Mouse (Mus musculus): Measurements from ENCODE around the gene Mlxip. TPM values are rescaled to one million over a fixed set of nuclear protein-coding genes. Genes with fewer than 3 reads are reported as not detected.

The Mlxip gene
- polyA plus RNA-seq, 1 experiment from 2014 or later = 17.8 TPM

GRCm38 (mm10) chr5:123398856-123399498, 4.4 kb downstream of the Mlxip start:
- Histone ChIP-seq H3K4me2 (replicated peaks; ENCODE audit: low read depth) (peak overlapping the region; percentile 84), H3K27ac (ENCODE audit: low read depth, low read length) (no peak overlapping the region), H3K36me3 (ENCODE audit: control insufficient read depth, insufficient read depth) (no peaks in the 10 kb centered on the region), H3K4me1 (replicated peaks; ENCODE audit: control insufficient read depth, insufficient read depth, low read length) (peaks cover 9% of the 10 kb centered on the region; the same call in 1 of the 2 replicates), H3K9me3 (ENCODE audit: control insufficient read depth) (no peaks in the 10 kb centered on the region), H3K9ac (ENCODE audit: low read depth, low read length) (no peak overlapping the region), H3K27me3 (replicated peaks; ENCODE audit: control insufficient read depth, insufficient read depth, low read length) (no peaks in the 10 kb centered on the region), H3K4me3 (ENCODE audit: low read depth, low read length) (no peak overlapping the region)
- no peak for ATAC-seq
- TF ChIP-seq CTCF (IDR thresholded peaks at IDR 0.05; ENCODE audit: low read depth) = 0 out of 2 replicates have a peak, but pooled peaks have one; percentile 18
- WGBS = 79% methylated on average over 4 of the region's 4 CpGs

- 0 out of 2 replicates have a peak, but pooled peaks cover 2% of the 10 kb centered on the region for H3K4me1 ChIP-seq (replicated peaks; ENCODE audit: control insufficient read depth, insufficient read depth, low read length)
- no peak overlapping the region for H3K4me2 ChIP-seq (replicated peaks; ENCODE audit: low read depth)
- no peak for ATAC-seq
- H3K4me3 ChIP-seq (ENCODE audit: low read depth, low read length) = no peak overlapping the region
- no peak overlapping the region for H3K9ac ChIP-seq (ENCODE audit: low read depth, low read length)
- no peaks in the 10 kb centered on the region for H3K36me3 ChIP-seq (ENCODE audit: control insufficient read depth, insufficient read depth)
- 94% methylated on average over 3 of the region's 3 CpGs for WGBS
- H3K27ac ChIP-seq (ENCODE audit: low read depth, low read length) = no peak overlapping the region
- no peak for TF ChIP-seq CTCF (IDR thresholded peaks at IDR 0.05; ENCODE audit: low read depth)
- no peaks in the 10 kb centered on the region for H3K27me3 ChIP-seq (replicated peaks; ENCODE audit: control insufficient read depth, insufficient read depth, low read length)
- no peaks in the 10 kb centered on the region for H3K9me3 ChIP-seq (ENCODE audit: control insufficient read depth)
These were observed 9.9 kb downstream of the Mlxip start for GRCm38 (mm10) chr5:123404480-123404879.

GRCm38 (mm10) chr5:123406952-123407351, 12.4 kb downstream of the Mlxip start:
- 0 out of 2 replicates have a peak, but pooled peaks cover 3% of the 10 kb centered on the region for H3K36me3 ChIP-seq (ENCODE audit: control insufficient read depth, insufficient read depth)
- no peak for ATAC-seq
- H3K4me2 ChIP-seq (replicated peaks; ENCODE audit: low read depth) = no peak overlapping the region
- no peaks in the 10 kb centered on the region for H3K9me3 ChIP-seq (ENCODE audit: control insufficient read depth)
- H3K27me3 ChIP-seq (replicated peaks; ENCODE audit: control insufficient read depth, insufficient read depth, low read length) = no peaks in the 10 kb centered on the region
- no peak for TF ChIP-seq CTCF (IDR thresholded peaks at IDR 0.05; ENCODE audit: low read depth)
- H3K4me3 ChIP-seq (ENCODE audit: low read depth, low read length) = no peak overlapping the region
- no peak overlapping the region for H3K9ac ChIP-seq (ENCODE audit: low read depth, low read length)
- 0 out of 2 replicates have a peak, but pooled peaks cover 2% of the 10 kb centered on the region for H3K4me1 ChIP-seq (replicated peaks; ENCODE audit: control insufficient read depth, insufficient read depth, low read length)
- WGBS = 54% methylated on average over 2 of the region's 2 CpGs
- no peak overlapping the region for H3K27ac ChIP-seq (ENCODE audit: low read depth, low read length)

GRCm38 (mm10) chr5:123408176-123408575, 13.6 kb downstream of the Mlxip start:
- Histone ChIP-seq H3K4me1 (replicated peaks; ENCODE audit: control insufficient read depth, insufficient read depth, low read length) (0 out of 2 replicates have a peak, but pooled peaks cover 2% of the 10 kb centered on the region), H3K27me3 (replicated peaks; ENCODE audit: control insufficient read depth, insufficient read depth, low read length) (no peaks in the 10 kb centered on the region), H3K4me2 (replicated peaks; ENCODE audit: low read depth) (no peak overlapping the region), H3K9ac (ENCODE audit: low read depth, low read length) (no peak overlapping the region), H3K9me3 (ENCODE audit: control insufficient read depth) (no peaks in the 10 kb centered on the region), H3K36me3 (ENCODE audit: control insufficient read depth, insufficient read depth) (0 out of 2 replicates have a peak, but pooled peaks cover 3% of the 10 kb centered on the region), H3K27ac (ENCODE audit: low read depth, low read length) (no peak overlapping the region), H3K4me3 (ENCODE audit: low read depth, low read length) (no peak overlapping the region)
- no peak for ATAC-seq
- whole genome bisulfite sequencing = 54% methylated on average over 3 of the region's 3 CpGs
- TF ChIP-seq CTCF (IDR thresholded peaks at IDR 0.05; ENCODE audit: low read depth) = no peak

DNA sequence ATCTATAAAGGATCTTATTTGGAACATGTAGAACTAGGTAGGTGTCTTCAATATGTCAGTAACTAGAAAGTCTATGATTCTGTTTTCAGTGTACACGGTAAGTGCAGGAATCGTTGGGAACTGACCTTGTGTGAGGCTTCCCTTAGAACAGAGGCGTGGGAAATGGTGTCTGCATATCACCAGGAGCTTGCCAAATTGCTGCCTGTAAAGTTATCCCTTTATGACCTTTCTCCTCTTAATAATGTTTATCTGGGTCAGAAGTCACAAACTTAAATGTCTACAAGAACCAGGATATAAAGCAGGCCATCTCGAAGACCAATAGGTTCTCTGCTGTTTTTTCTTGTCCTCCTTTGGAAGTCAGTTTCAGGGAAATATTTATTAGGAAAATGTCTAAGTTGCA, 17.6 kb downstream of the Mlxip start:
- H3K4me2 ChIP-seq (replicated peaks; ENCODE audit: low read depth) = no peak overlapping the region
- peaks cover 9% of the 10 kb centered on the region; the same call in 1 of the 2 replicates for H3K4me1 ChIP-seq (replicated peaks; ENCODE audit: control insufficient read depth, insufficient read depth, low read length)
- no peaks in the 10 kb centered on the region for H3K27me3 ChIP-seq (replicated peaks; ENCODE audit: control insufficient read depth, insufficient read depth, low read length)
- no peak overlapping the region for H3K4me3 ChIP-seq (ENCODE audit: low read depth, low read length)
- no peak overlapping the region for H3K9ac ChIP-seq (ENCODE audit: low read depth, low read length)
- no peak for TF ChIP-seq CTCF (IDR thresholded peaks at IDR 0.05; ENCODE audit: low read depth)
- H3K27ac ChIP-seq (ENCODE audit: low read depth, low read length) = peak overlapping the region; percentile 16; the same call in 1 of the 2 replicates
- peak; percentile 50 for ATAC-seq
- no peaks in the 10 kb centered on the region for H3K9me3 ChIP-seq (ENCODE audit: control insufficient read depth)
- 0 out of 2 replicates have a peak, but pooled peaks cover 3% of the 10 kb centered on the region for H3K36me3 ChIP-seq (ENCODE audit: control insufficient read depth, insufficient read depth)
- 15% methylated on average over 4 of the region's 4 CpGs for whole genome bisulfite sequencing

GRCm38 (mm10) chr5:123413866-123414363, 19.3 kb downstream of the Mlxip start:
- Histone ChIP-seq H3K4me1 (replicated peaks; ENCODE audit: control insufficient read depth, insufficient read depth, low read length) (peaks cover 9% of the 10 kb centered on the region; the same call in 1 of the 2 replicates), H3K9me3 (ENCODE audit: control insufficient read depth) (no peaks in the 10 kb centered on the region), H3K27me3 (replicated peaks; ENCODE audit: control insufficient read depth, insufficient read depth, low read length) (no peaks in the 10 kb centered on the region), H3K27ac (ENCODE audit: low read depth, low read length) (no peak overlapping the region), H3K4me3 (ENCODE audit: low read depth, low read length) (no peak overlapping the region), H3K4me2 (replicated peaks; ENCODE audit: low read depth) (no peak overlapping the region), H3K9ac (ENCODE audit: low read depth, low read length) (no peak overlapping the region), H3K36me3 (ENCODE audit: control insufficient read depth, insufficient read depth) (0 out of 2 replicates have a peak, but pooled peaks cover 3% of the 10 kb centered on the region)
- WGBS = 54% methylated on average over 2 of the region's 2 CpGs
- no peak for TF ChIP-seq CTCF (IDR thresholded peaks at IDR 0.05; ENCODE audit: low read depth)
- no peak for ATAC-seq

All from intestine, postnatal 0 days (tissue).